Mouse (Mus musculus): ENCODE results near the gene Blm.

Blm gene

GRCm38 (mm10) chr7:80461891-80462290, 73.0 kb downstream of the Blm start:
- DNase-seq (ENCODE audit: low read depth) = no peak

- no peak for DNase-seq (ENCODE audit: low read depth)
Measured at GRCm38 (mm10) chr7:80460892-80461291, 74.0 kb downstream of the Blm start.

- no peak for DNase-seq (ENCODE audit: low read depth)
Measured at GRCm38 (mm10) chr7:80460199-80460598, 74.7 kb downstream of the Blm start.

DNA sequence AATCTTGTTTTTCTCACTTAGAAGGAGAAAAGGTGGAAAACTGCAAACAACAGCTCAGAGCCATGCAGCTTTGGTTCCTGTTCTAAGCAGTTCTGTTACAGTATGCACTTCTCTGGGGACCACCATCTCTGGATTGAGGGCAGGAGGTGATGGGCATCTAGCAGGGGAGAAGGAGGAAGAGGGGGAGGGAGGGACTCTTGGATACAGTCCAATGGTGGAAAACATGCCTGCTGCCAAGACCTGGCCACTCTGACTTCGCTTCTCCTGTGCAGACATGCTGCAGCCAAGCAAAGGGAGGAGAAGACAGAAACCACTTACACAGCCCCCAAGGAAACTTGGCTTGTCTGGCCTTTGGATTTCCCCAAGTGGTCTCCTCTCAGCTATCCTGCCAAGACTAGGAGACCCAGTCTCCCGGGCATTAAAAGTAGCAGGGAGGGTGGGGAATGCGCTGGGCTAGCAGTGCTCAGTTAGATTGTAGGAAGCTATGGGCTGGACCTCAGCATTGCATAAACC, 77.0 kb downstream of the Blm start:
- no peak for DNase-seq (ENCODE audit: low read depth)

DNA sequence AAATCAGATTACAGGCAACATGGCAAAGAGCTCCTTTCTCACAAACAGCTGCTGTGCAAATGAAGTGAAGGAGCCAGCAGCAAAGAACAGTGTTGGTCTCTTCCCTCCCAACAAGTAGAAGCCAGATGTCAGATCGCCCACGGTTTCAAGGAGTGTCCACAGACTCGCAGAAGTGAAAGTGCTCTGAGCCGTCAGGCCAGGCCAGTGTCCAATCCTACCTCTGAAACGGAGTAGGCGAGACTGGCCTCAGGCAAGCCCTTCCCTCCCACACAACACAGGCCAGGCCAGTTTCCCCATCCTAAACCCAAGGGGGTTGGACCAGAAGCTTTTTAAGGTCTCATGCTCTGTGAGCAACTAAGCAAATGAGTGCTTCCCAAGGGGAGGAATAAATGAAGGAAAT, 77.7 kb downstream of the Blm start:
- DNase-seq (ENCODE audit: low read depth) = no peak

GRCm38 (mm10) chr7:80456327-80456726, 78.6 kb downstream of the Blm start:
- no peak for DNase-seq (ENCODE audit: low read depth)

DNA sequence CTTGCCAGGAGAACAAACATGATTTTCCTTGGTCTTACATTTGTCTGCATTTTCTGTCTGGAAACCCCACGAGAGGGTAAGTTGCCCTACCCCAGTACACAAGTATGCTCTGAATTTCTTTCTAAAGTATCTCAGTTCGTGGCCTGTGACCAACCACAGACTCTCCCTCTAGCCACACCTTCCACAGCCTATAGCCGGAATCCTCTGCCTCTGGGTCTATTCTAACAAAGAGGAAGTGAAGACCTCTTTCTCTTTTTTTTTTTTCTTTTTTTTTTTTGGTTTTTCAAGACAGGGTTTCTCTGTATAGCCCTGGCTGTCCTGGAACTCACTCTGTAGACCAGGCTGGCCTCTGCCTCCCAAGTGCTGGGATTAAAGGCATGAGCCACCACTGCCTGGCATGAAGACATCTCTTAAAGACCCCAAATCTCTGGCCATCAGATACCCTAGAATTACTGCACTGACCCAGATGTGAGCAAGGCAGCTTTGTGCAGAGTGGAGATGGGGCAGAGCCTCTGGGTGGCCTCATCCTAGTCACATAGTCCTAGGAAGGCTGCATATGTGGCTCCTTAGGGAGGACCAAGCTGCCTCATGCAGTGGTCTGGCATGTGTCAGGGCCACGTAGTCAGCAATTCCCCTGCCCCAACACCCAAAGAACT, 79.3 kb downstream of the Blm start:
- no peak for DNase-seq (ENCODE audit: low read depth)

GRCm38 (mm10) chr7:80454786-80455185, 80.1 kb downstream of the Blm start:
- DNase-seq (ENCODE audit: low read depth) = no peak

- DNase-seq (ENCODE audit: low read depth) = no peak
Measured at GRCm38 (mm10) chr7:80453997-80454396, 80.9 kb downstream of the Blm start.

DNA sequence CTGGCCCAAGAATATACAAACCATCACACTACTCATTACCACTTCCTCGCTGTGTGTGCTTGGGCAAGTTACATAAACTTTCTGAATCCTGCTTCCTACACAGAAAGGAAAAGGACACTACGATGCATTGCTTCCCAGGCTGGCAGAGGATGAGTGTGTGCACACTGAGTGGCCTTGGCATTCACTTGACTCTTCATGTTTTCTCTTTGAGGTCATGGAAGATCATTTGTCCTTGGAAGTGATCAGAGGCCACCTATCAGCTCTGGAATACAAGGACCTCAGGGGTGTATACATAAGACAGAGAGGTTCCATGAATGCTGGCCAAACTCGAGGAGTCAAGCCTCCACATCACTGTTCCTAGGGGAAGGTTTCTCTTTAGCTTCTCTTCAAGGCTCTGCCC, 81.8 kb downstream of the Blm start:
- no peak for DNase-seq (ENCODE audit: low read depth)

DNA sequence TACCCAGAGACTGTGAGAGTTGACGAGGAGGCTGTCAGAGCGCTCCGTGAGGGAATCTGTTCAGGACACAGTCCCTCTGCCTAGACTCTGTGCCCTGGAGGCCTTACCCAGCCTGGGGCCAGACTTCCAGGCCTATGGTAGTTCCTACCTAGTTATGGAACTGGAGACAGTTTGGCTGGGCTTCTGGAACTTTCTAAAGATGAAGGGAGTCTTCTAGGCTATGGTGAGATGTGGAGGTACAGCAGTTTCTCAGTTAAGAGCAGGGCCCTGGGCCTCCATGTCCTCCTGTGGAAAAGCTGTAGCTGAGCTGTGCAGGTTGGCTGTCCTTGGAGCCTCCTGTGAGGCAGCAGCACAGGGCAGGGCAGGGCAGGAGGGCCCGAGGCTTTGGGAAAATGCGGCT, 82.7 kb downstream of the Blm start:
- DNase-seq (ENCODE audit: low read depth) = no peak

DNA sequence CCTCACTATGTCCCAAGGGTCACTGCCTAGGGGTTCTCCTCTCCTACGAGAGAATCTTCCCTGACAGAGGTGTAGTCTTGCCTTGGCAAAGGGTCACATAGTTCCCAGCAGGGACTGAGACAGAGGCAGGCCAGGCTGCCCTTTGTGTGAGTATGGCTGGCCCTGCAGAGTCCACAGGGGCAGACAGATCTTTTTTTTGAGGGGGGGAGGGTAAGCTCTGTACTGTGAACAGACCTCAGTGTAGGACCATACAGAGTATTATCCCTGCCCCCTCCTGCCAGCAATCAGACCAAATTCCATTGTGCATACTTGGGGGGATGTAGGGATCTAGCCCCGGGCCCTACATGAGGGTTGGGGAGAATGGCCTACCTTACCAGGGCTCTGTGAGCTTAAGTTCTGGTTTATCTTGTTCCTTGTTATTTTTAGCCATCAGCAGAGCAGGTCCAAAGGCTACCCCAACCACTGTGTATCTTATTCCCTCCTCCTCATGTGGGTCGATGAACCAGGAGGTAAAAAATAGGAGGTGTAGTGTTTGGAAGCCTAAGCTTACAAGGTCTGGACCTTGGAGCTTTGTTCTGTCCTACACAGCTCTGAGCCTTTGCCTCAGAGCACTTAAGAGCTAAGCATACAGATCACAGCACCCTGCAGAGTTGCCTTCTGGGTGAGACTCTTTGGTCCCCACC, 83.2 kb downstream of the Blm start:
- DNase-seq (ENCODE audit: low read depth) = no peak

DNA sequence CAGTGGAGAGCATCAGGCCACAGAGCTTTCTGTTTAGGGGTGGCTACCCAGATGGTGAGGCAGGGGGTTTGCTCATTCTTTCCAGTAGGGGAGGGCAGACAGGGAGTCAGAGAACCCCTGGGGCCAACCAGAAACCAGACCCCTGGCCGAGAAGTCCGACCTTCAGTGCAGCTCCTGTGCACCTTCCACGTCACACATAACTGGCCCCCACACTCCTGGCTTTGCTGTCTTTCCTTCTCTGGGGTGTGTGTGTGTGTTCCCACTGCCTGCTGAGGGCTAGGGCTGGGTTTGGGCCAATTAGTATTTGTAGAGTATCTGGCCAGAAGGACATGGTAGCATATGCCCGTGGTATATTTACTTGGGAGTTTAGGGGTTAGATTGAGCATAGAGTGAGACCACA, 84.6 kb downstream of the Blm start:
- DNase-seq (ENCODE audit: low read depth) = no peak

DNA sequence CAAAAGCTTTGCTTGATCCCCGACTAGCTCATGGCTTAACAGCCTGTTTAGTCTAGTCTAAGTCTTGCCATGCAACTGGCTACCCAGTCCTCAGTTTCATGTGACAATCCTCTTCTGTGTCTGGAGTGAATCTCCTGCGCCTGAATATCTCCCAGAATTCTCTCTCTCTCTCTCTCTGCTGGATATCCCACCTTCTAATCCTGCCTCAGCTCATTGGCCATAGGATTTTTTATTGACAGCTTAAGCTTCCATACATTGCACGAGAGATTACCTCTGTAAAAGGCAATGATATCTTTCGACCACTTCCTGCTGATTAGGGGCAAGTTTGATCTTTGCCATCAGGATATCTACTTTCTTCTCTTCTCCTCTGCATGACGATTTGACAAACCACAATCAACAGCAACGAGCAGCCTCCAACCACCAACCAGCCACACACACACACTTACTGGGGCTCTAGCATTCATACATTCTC, 85.3 kb downstream of the Blm start:
- no peak for DNase-seq (ENCODE audit: low read depth)

GRCm38 (mm10) chr7:80447336-80447735, 87.6 kb downstream of the Blm start:
- DNase-seq (ENCODE audit: low read depth) = no peak

DNA sequence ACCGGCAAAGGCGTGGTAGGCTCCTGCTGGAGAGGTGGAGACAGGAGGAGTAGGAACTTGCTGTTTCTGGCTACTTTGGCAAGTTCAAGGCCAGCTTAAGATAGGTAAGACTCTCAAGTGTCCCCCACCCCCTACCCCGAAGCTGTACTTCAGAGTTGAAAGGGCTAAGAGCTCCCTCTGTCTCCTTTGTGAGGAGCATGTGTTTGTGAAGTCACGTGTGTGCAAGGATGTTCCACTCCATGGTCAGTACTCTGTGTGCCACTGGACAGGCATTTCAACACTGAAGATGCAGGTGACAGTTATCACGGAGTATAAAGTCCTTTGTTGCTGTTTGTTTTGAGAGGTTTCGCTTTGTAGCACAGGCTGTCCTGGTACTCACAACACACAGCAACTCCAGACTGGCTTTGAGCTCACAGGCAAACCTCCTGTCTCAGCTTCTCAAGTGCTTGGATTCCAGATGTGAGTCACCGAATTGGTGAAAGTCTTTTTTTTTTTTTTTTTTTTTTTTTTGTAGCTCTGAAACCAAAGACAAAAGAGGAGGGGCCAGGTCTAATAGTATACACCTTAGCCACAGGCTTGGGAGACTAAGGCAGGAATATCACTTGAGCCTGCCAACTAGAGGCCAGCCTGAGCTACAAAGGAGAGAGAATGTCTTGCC, 88.6 kb downstream of the Blm start:
- no peak for DNase-seq (ENCODE audit: low read depth)

- no peak for DNase-seq (ENCODE audit: low read depth)
Measured at GRCm38 (mm10) chr7:80445492-80445891, 89.4 kb downstream of the Blm start.

GRCm38 (mm10) chr7:80444401-80445249, 90.3 kb downstream of the Blm start:
- no peak for DNase-seq (ENCODE audit: low read depth)

DNA sequence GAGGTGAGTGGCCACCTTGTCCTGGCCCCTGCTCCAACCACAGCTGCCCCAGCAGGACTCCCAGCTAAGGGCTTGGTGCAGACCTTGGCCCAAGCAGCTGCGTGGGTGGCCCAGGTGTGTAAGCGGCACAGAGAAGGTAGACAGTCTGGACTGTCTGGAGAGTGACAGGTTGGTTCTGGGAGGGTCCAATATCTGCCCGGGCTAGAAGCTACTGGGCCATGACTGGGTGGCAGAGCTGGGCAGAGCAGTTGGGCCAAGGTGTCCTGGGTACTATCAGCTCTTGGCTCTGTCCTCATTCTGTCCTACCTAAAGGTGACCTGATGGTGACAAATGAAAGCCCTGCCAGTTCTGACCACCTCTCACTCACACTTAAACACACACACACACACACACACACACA, 91.8 kb downstream of the Blm start:
- no peak for DNase-seq (ENCODE audit: low read depth)

DNA sequence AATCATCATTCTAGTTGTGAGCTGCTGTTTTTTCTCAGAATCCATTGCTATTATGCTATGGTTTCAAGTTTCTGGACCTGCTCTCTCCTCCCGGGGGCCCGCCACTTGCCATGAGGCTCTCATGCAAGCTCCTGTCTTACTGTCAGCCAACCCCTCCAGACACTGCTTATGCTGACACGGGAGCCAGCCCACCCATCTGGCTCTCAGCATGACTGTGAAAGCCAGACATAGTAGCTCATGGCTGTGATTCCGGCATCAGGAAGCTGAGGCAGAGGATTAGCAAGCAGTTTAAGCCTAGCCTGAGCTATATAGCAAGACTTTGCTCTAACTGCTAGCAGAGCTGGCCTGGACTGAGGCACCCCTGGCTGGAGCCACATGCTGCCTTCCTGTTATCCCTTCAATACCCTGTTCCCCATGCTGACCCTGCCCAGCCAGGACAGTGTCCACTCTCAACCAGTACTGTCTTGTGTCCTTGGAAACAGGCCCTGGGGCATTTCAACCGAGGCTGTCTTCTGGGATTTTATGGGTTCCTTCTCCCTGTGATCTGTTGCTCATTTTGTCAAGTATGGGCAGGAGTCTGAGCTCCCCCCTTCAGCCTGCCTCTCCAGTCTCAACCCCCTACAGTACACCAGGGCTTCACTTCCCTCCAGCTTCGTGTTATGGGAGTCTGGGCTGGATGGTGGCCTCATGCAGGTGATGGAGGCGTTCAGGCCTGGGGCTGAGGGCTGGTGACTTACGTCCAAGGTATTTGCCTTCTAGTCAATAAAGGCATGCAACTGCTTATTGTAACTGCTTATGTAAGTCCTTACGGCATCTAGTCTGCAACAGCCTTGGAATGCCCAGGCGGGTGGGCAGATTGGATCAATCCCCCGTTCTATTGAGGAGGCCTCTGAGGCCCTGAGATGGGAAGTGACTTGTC, 92.7 kb downstream of the Blm start:
- no peak for DNase-seq (ENCODE audit: low read depth)

DNA sequence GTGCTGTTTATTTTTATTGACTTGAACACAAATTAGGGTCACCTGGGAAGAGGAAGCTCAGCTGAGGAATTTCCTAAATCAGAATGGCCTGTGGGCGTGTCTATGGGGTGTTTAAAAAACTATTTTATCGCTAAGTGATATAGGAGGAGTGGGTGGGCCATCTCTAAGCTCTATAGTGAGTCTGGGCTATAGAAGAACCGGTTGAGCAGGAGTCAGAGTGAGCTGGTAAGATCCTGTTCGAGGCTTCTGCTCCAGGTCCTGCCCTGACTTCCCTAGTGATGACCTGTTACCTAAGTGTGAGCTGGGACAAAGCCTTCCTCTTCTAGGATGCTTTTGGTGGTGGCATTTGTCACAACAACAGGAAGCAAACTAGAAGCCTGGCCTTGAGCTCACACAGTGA, 94.2 kb downstream of the Blm start:
- DNase-seq (ENCODE audit: low read depth) = no peak
